Mouse (Mus musculus) ES-E14 (cell line): Measurements from ENCODE around the gene Sp100. TPM values are rescaled to one million over a fixed set of nuclear protein-coding genes. Genes with fewer than 3 reads are reported as not detected.

Source experiments
- DNase-seq: peaks from one replicate; pipeline ENCODE4 v3.0.0-alpha.2; 2013; ENCODE audit warnings: low read depth, low spot score
- H3K27ac ChIP-seq: 2 replicates; pipeline ENCODE4 v1.5.1; 2012; ENCODE audit warnings: low read depth, mild to moderate bottlenecking, low read length, moderate library complexity, mixed read lengths; ENCODE audit not compliant: poor library complexity, insufficient read depth, severe bottlenecking
- H3K36me3 ChIP-seq: 2 replicates; pipeline ENCODE4 v1.6.1; 2012; ENCODE audit warnings: mild to moderate bottlenecking, low read length, moderate library complexity, mixed read lengths; ENCODE audit not compliant: control insufficient read depth, poor library complexity, insufficient read depth, severe bottlenecking
- H3K4me1 ChIP-seq, 2 experiments: fragments of 150-350 bp in 1 of 2; sonication (generic) in 1 of 2; 2 replicates each; pipeline ENCODE4 v1.6.1; 2012; ENCODE audit warnings: low read length in 2 of 2, mild to moderate bottlenecking in 1 of 2, mixed read lengths in 1 of 2; ENCODE audit not compliant: control insufficient read depth in 2 of 2, insufficient read depth in 2 of 2, poor library complexity in 1 of 2
- H3K4me3 ChIP-seq, 2 experiments: fragments of 150-350 bp in 1 of 2; sonication (generic) in 1 of 2; 2 replicates each; pipeline ENCODE4 v1.5.1; 2012; ENCODE audit warnings: low read length in 2 of 2, low read depth in 1 of 2, mild to moderate bottlenecking in 1 of 2, mixed read lengths in 1 of 2; ENCODE audit not compliant: insufficient read depth in 1 of 2, poor library complexity in 1 of 2, severe bottlenecking in 1 of 2
- H3K9ac ChIP-seq: 2 replicates; pipeline ENCODE4 v1.6.1; 2012; ENCODE audit warnings: low read depth, mild to moderate bottlenecking, low read length, mixed read lengths; ENCODE audit not compliant: poor library complexity, insufficient read depth, severe bottlenecking
- H3K9me3 ChIP-seq: fragments of 150-350 bp; sonication (generic); 2 replicates; pipeline ENCODE4 v1.6.1; 2012; ENCODE audit warnings: low read depth, mild to moderate bottlenecking, low read length; ENCODE audit not compliant: control insufficient read depth, insufficient read depth
- CHD2 ChIP-seq: IDR thresholded peaks from 2 replicates; pipeline ENCODE4 v1.6.1; 2014; ENCODE audit warnings: mild to moderate bottlenecking, low read depth, low read length, inconsistent platforms
- HCFC1 ChIP-seq: IDR thresholded peaks from 2 replicates; pipeline ENCODE4 v1.6.1; 2012; ENCODE audit warnings: low read length, inconsistent platforms, borderline replicate concordance; ENCODE audit not compliant: insufficient read depth
- MAFK ChIP-seq: IDR thresholded peaks from 2 replicates; pipeline ENCODE4 v1.6.1; 2014; ENCODE audit warnings: mild to moderate bottlenecking, low read depth, low read length, inconsistent platforms; ENCODE audit not compliant: insufficient read depth
- ZC3H11A ChIP-seq: IDR thresholded peaks from 2 replicates; pipeline ENCODE4 v1.6.1; 2012; ENCODE audit warnings: low read depth, mild to moderate bottlenecking, inconsistent platforms, low read length, borderline replicate concordance
- ZNF384 ChIP-seq: IDR thresholded peaks from 2 replicates; pipeline ENCODE4 v1.6.1; 2012; ENCODE audit warnings: low read depth, low read length, inconsistent platforms
- in situ Hi-C, 2 experiments: fragments of 600-800 bp; cut with MboI; formaldehyde crosslinking; loops; one replicate each; pipeline ENCODE4 v1.15.1; 2025; ENCODE audit warnings: low sequenced_read_pairs in 2 of 2, inconsistent platforms in 1 of 2; ENCODE audit not compliant: unreplicated experiment in 2 of 2
- total RNA-seq: library from RNA; depleted of rRNA; stranded (reverse); fragments of 300-350 nt; gene quantifications from 2 replicates; pipeline ENCODE4 v1.2.3, GENCODE M21; 2012

Gene Sp100
- total RNA-seq, 1 experiment = not detected

- Histone ChIP-seq H3K4me3 (no peak overlapping the region), H3K27ac (no peak overlapping the region), H3K9ac (no peak overlapping the region), H3K9me3 (no peaks in the 10 kb centered on the region), H3K36me3 (no peaks in the 10 kb centered on the region), H3K4me1 (no peaks in the 10 kb centered on the region)
- no peak for TF ChIP-seq MAFK
- no peak for TF ChIP-seq ZC3H11A
- no peak for TF ChIP-seq HCFC1
- no peak for TF ChIP-seq CHD2
- TF ChIP-seq ZNF384 = no peak
- no peak for DNase-seq
- in situ Hi-C loops = no loop called here
Measured at GRCm38 (mm10) chr1:85692281-85692680, 42.5 kb downstream of the Sp100 start.

- Histone ChIP-seq H3K9ac (no peak overlapping the region), H3K4me1 (no peaks in the 10 kb centered on the region), H3K36me3 (no peaks in the 10 kb centered on the region), H3K4me3 (no peak overlapping the region), H3K9me3 (no peaks in the 10 kb centered on the region), H3K27ac (no peak overlapping the region)
- DNase-seq = no peak
- in situ Hi-C loops = no loop called here
- no peak for TF ChIP-seq ZNF384
- TF ChIP-seq ZC3H11A = no peak
- TF ChIP-seq HCFC1 = no peak
- TF ChIP-seq MAFK = no peak
- TF ChIP-seq CHD2 = no peak
Measured at GRCm38 (mm10) chr1:85693280-85693679, 43.5 kb downstream of the Sp100 start.

GRCm38 (mm10) chr1:85695646-85696045, 45.9 kb downstream of the Sp100 start:
- no peak for DNase-seq
- no peak overlapping the region for H3K27ac ChIP-seq
- in situ Hi-C loops = no loop called here
- no peak for TF ChIP-seq HCFC1
- no peak for TF ChIP-seq ZC3H11A
- TF ChIP-seq ZNF384 = no peak
- no peak for TF ChIP-seq CHD2
- no peak for TF ChIP-seq MAFK
- no peaks in the 10 kb centered on the region for H3K36me3 ChIP-seq
- no peaks in the 10 kb centered on the region for H3K4me1 ChIP-seq
- H3K4me3 ChIP-seq = no peak overlapping the region
- H3K9me3 ChIP-seq = no peaks in the 10 kb centered on the region
- no peak overlapping the region for H3K9ac ChIP-seq

GRCm38 (mm10) chr1:85697721-85698493, 48.1 kb downstream of the Sp100 start:
- Histone ChIP-seq H3K9ac (no peak overlapping the region), H3K27ac (no peak overlapping the region), H3K36me3 (no peaks in the 10 kb centered on the region), H3K4me1 (no peaks in the 10 kb centered on the region), H3K4me3 (no peak overlapping the region), H3K9me3 (no peaks in the 10 kb centered on the region)
- no peak for TF ChIP-seq MAFK
- TF ChIP-seq HCFC1 = no peak
- no peak for TF ChIP-seq CHD2
- no peak for TF ChIP-seq ZNF384
- TF ChIP-seq ZC3H11A = no peak
- DNase-seq = no peak
- in situ Hi-C loops = no loop called here

GRCm38 (mm10) chr1:85702531-85702930, 52.7 kb downstream of the Sp100 start:
- Histone ChIP-seq H3K4me3 (no peak overlapping the region), H3K9ac (no peak overlapping the region), H3K4me1 (peaks cover 0 to 3% of the 10 kb centered on the region in 2 experiments; a peak in 1 of 4 replicates), H3K36me3 (no peaks in the 10 kb centered on the region), H3K9me3 (no peaks in the 10 kb centered on the region), H3K27ac (no peak overlapping the region)
- TF ChIP-seq CHD2 (no peak), ZNF384 (no peak), HCFC1 (no peak), MAFK (no peak), ZC3H11A (no peak)
- in situ Hi-C loops = no loop called here
- no peak for DNase-seq
